Mouse (Mus musculus): ENCODE data around the gene Rgs21.

- TF ChIP-seq CTCF (IDR thresholded peaks at IDR 0.05; ENCODE audit: insufficient read depth, low read depth, low read length) (no peak), POLR2A (IDR thresholded peaks at IDR 0.05; ENCODE audit: insufficient read depth, low read depth, low read length) (no peak)
Observed at GRCm38 (mm10) chr1:144567567-144567966, at the start of gene Rgs21.
